Mouse (Mus musculus) limb, embryonic 15.5 days (tissue): ENCODE measurements around the gene Dock2. TPM values are rescaled to one million over a fixed set of nuclear protein-coding genes. Genes with fewer than 3 reads are reported as not detected.

ENCODE experiments used
- ATAC-seq: fragments of 200-750 bp; cut with Nextera tagmentation; 2 replicates; pipeline ENCODE4 v1.8.0; 2017; ENCODE audit warnings: low read depth, moderate TSS enrichment; ENCODE audit not compliant: insufficient number of reproducible peaks, low FRiP score, low TSS enrichment
- H3K27ac ChIP-seq: fragments of 300-500 bp; sonication (generic); 2 replicates; pipeline ENCODE4 v1.5.1; 2015; ENCODE audit warnings: moderate library complexity, mild to moderate bottlenecking, inconsistent platforms
- H3K27me3 ChIP-seq: fragments of 300-500 bp; sonication (generic); 2 replicates; pipeline ENCODE4 v1.6.1; 2015; ENCODE audit warnings: inconsistent platforms
- H3K36me3 ChIP-seq: fragments of 300-500 bp; sonication (generic); 2 replicates; pipeline ENCODE4 v1.6.1; 2015; ENCODE audit warnings: inconsistent platforms
- H3K4me1 ChIP-seq: fragments of 300-500 bp; sonication (generic); 2 replicates; pipeline ENCODE4 v1.6.1; 2015; ENCODE audit warnings: inconsistent platforms
- H3K4me2 ChIP-seq: fragments of 300-500 bp; sonication (generic); 2 replicates; pipeline ENCODE4 v1.6.1; 2015; ENCODE audit warnings: mild to moderate bottlenecking, inconsistent platforms
- H3K4me3 ChIP-seq: fragments of 300-500 bp; sonication (generic); 2 replicates; pipeline ENCODE4 v1.5.1; 2015; ENCODE audit warnings: mild to moderate bottlenecking, inconsistent platforms
- H3K9ac ChIP-seq: fragments of 300-500 bp; sonication (generic); 2 replicates; pipeline ENCODE4 v1.6.1; 2015; ENCODE audit warnings: inconsistent platforms
- H3K9me3 ChIP-seq: fragments of 300-500 bp; sonication (generic); 2 replicates; pipeline ENCODE4 v1.6.1; 2016; ENCODE audit warnings: inconsistent platforms
- WGBS: fragments of 180-500 bp; shearing (Covaris S2); methylation state at CpG from one replicate; pipeline ENCODE4 v1.1.7; 2015; 5-methylcytosine and 5-hydroxymethylcytosine counted together
- polyA plus RNA-seq: library from polyadenylated mRNA; unstranded; fragments of >200 nt; fragmentation: Nextera tagmentation; extraction: Ambion mirVana; gene quantifications from 2 replicates; pipeline ENCODE4 v1.2.1, GENCODE M21; 2015

The Dock2 gene
- polyA plus RNA-seq, 1 experiment from 2014 or later, result 2.6 TPM

DNA sequence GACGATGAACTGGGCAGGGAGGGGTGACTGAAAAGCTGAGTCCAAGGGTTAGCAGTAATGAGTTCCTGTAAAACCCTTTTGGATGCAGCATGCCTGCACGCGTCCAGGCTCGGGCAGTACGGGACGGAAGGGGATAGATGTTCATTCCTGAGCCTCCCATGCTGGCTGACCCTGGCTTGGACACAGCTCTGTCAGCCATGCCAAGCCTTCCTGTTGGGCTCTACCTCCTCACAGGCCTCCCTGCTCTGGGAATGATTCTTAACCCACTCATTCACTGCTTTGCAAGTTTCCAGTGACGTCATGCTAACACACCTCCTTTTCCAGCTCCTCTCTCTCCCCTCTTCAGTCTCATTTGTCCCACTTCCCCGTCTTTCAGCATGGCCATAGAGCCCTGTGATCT is 460.0 kb downstream of the Dock2 start:
- Histone ChIP-seq H3K27ac (no peak overlapping the region), H3K4me1 (peaks cover 6% of the 10 kb centered on the region), H3K9ac (no peak overlapping the region), H3K4me2 (no peak overlapping the region), H3K9me3 (no peaks in the 10 kb centered on the region), H3K36me3 (no peaks in the 10 kb centered on the region), H3K4me3 (no peak overlapping the region), H3K27me3 (no peaks in the 10 kb centered on the region)
- 51% methylated on average over 8 of the region's 8 CpGs for WGBS
- ATAC-seq, result no peak

DNA sequence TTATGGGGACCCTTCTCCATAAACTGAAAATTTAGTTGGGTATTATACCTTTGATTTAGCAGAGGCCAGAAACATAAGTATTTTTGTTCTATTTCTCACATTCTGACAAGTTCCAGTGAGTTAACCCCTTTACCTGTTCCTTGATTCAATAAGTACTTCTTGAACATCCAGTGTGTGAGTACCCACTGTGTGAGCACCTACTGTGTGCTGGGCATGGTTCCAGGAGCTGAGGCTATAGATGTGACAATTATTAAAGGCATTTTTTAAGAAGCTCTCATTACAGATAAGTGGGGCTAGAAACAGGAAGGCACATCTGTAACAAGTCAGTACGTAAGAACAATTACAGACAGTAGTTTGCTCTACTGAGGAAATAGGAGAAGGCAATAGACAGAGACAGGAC is 464.4 kb downstream of the Dock2 start:
- no peak overlapping the region for H3K9ac ChIP-seq
- no peak overlapping the region for H3K4me2 ChIP-seq
- H3K4me3 ChIP-seq, result no peak overlapping the region
- H3K9me3 ChIP-seq, result no peaks in the 10 kb centered on the region
- H3K4me1 ChIP-seq, result peaks cover 12% of the 10 kb centered on the region
- WGBS, result 53% methylated on average over 1 of the region's 1 CpGs
- H3K27ac ChIP-seq, result no peak overlapping the region
- no peaks in the 10 kb centered on the region for H3K27me3 ChIP-seq
- no peaks in the 10 kb centered on the region for H3K36me3 ChIP-seq
- ATAC-seq, result no peak

DNA sequence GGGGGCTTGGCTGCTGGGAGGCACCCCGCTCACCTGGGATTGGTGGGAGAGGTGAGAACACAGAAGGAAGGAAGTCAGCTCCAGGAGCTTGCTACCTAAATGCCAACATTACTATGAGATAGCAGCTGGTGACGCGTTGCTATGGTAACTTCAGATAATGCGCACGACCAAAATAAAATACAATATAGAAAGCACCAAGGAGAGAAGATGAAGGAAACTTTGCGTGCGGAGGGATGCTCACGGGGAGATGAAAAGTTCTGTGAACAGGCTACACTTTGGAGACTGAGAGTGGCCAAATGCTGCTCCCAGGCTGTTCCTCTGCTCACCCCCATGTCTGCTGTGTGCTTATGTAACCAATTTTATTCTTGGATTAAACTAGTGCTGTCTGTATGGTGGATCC is 466.7 kb downstream of the Dock2 start:
- Histone ChIP-seq H3K9me3 (no peaks in the 10 kb centered on the region), H3K4me2 (no peak overlapping the region), H3K27me3 (no peaks in the 10 kb centered on the region), H3K4me3 (no peak overlapping the region), H3K4me1 (0 out of 2 replicates have a peak, but pooled peaks cover 5% of the 10 kb centered on the region), H3K27ac (no peak overlapping the region), H3K36me3 (no peaks in the 10 kb centered on the region), H3K9ac (no peak overlapping the region)
- ATAC-seq, result no peak
- 78% methylated on average over 8 of the region's 8 CpGs for WGBS

DNA sequence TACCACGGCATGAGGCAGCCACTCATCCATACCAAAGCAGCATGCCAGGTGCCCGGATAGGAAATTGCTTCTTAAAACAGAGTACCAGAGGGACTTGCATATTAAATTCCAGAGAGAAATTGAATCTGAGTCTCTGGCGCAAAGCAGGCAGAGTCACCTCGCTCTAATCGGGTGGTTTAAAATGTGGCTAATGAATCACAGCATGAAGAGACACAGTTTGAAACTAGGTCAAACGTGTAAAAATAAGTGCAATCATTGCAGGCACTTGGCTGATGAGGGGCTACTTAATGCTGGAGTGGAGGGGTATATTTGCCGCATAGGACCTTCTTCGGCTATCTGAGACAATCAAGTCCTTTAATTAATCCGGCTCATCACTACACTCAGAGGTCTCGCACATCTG is 467.5 kb downstream of the Dock2 start:
- WGBS, result 45% methylated on average over 10 of the region's 10 CpGs
- Histone ChIP-seq H3K27me3 (no peaks in the 10 kb centered on the region), H3K4me2 (no peak overlapping the region), H3K9me3 (no peaks in the 10 kb centered on the region), H3K9ac (no peak overlapping the region), H3K4me3 (no peak overlapping the region), H3K27ac (no peak overlapping the region), H3K36me3 (no peaks in the 10 kb centered on the region), H3K4me1 (0 out of 2 replicates have a peak, but pooled peaks cover 5% of the 10 kb centered on the region)
- no peak for ATAC-seq

DNA sequence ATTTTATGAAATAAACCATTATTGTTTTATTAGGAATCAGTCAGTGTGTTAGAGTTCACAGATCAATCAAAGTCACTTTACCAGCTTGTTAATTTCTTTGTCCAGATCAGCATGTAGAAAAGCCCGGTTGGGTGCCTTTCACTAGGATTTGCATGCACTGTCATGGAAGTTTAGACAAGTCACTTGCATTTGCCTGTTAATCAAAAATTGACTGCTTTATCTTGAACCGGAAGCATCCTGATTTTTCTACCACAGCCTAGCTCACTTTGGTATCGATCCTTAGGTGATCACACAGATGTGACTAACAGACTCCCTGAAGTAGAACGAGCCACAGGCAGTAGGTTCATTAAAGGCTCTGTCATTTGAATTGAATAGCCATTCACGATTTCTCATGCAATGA is 468.3 kb downstream of the Dock2 start:
- Histone ChIP-seq H3K27ac (no peak overlapping the region), H3K9ac (no peak overlapping the region), H3K4me2 (peak overlapping the region; percentile 47; the same call in 1 of the 2 replicates), H3K27me3 (no peaks in the 10 kb centered on the region), H3K4me1 (0 out of 2 replicates have a peak, but pooled peaks cover 5% of the 10 kb centered on the region), H3K9me3 (no peaks in the 10 kb centered on the region), H3K4me3 (no peak overlapping the region; the same call in 1 of the 2 replicates), H3K36me3 (no peaks in the 10 kb centered on the region)
- ATAC-seq, result no peak
- WGBS, result 29% methylated on average over 5 of the region's 5 CpGs

DNA sequence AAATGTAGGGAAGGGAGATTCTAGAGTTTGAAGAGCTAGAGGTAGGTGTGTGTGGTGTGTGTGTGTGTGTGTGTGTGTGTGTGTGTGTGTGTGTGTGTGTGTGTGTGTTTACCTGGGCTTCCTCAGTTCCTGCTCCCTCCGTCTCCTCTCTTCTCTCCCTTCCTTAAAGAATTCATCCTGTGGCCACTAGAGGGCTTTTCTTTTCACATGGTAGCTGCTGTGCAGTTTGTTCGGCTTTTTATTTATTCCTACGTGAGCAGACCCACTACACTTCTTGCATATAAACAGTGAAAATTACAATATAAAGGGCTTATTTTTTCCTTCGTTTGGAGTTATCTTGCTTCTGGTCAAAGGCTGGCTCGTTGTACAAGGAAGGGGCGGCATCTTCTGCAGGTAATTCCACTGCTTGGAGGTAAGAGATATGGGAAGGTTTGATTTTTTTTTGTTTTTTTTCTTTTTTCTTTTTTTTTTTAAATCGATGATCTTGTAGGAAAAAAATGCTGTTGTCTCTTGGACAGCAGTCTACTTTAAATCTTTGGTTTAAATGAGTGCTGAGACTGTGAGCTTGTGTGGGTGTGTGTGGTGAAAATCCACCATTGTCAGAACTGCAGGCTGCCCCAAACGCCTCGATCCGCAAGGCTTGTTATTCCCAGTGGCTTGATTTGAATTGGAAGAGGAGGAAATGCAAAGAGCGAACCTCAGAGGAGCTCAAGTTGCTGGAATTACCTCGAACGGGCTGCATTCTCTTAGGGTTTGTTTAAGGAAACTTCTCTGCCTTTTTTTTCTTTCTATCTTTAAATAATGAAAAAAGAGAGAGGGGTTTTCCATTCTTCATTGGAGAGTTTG is 468.9 kb downstream of the Dock2 start, which contains the start of gene Fam196b:
Gene Fam196b (plus strand): TSS at position 289 of the 846 bp plus-strand sequence.
- Histone ChIP-seq H3K9me3 (no peaks in the 10 kb centered on the region), H3K9ac (no peak within 1 kb of the TSS), H3K4me2 (peak within 1 kb of the TSS; percentile 47), H3K36me3 (no peaks in the 10 kb centered on the region), H3K27ac (no peak within 1 kb of the TSS), H3K4me3 (peak within 1 kb of the TSS; percentile 33), H3K27me3 (no peaks in the 10 kb centered on the region), H3K4me1 (0 out of 2 replicates have a peak, but pooled peaks cover 5% of the 10 kb centered on the region)
- WGBS, result 4% methylated on average over 13 of the region's 13 CpGs
- ATAC-seq, result no peak

DNA sequence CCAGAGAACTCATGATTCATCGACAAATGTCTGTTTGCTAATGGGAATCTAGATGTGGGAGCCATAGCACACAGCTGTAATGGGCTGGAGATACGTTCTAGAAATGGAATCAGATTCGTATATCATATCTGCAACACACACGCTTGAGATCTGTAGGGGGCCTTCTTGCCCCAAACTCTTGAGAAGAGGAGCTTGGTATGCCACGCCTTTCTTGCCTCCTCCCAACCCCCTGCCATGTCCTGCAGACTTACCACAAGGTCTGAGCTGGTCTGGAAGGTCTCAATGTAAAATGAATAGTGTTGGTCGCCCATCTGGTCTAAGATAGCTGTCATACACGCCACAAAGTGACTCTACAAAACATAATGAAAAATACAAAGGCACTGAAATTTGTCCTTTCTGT is 471.5 kb downstream of the Dock2 start:
- H3K27me3 ChIP-seq, result no peaks in the 10 kb centered on the region
- WGBS, result 67% methylated on average over 7 of the region's 7 CpGs

DNA sequence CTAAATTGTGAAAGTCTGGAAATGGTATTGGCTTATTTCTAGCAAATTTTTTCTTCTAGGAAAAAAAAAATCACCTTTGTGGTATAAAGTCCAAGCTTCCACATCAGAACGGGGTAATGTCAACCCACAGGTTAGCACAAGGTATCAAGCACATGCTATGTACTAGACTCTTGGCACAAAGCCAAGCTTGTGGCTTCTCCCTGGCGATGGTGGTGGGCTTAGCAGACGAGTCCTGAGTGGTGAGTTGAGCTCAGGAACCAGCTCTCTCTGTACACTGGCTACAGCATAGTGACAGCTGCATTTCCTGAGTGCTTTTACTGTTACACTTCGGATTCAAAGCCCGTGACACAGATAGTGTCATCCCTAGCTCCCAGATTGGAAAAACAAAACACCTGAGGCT is 472.0 kb downstream of the Dock2 start:
- no peak overlapping the region for H3K4me2 ChIP-seq
- H3K27me3 ChIP-seq, result no peaks in the 10 kb centered on the region
- no peak overlapping the region for H3K9ac ChIP-seq
- H3K36me3 ChIP-seq, result no peaks in the 10 kb centered on the region
- no peaks in the 10 kb centered on the region for H3K9me3 ChIP-seq
- H3K4me1 ChIP-seq, result 0 out of 2 replicates have a peak, but pooled peaks cover 5% of the 10 kb centered on the region
- H3K4me3 ChIP-seq, result no peak overlapping the region
- no peak for ATAC-seq
- H3K27ac ChIP-seq, result no peak overlapping the region
- WGBS, result 45% methylated on average over 5 of the region's 5 CpGs

More for the DNA sequence above, 471.5 kb downstream of the Dock2 start:
- no peak overlapping the region for H3K4me2 ChIP-seq
- H3K9me3 ChIP-seq, result no peaks in the 10 kb centered on the region
- H3K36me3 ChIP-seq, result no peaks in the 10 kb centered on the region
- H3K4me3 ChIP-seq, result no peak overlapping the region
- H3K27ac ChIP-seq, result no peak overlapping the region
- no peak for ATAC-seq
- no peak overlapping the region for H3K9ac ChIP-seq
- H3K4me1 ChIP-seq, result 0 out of 2 replicates have a peak, but pooled peaks cover 5% of the 10 kb centered on the region

DNA sequence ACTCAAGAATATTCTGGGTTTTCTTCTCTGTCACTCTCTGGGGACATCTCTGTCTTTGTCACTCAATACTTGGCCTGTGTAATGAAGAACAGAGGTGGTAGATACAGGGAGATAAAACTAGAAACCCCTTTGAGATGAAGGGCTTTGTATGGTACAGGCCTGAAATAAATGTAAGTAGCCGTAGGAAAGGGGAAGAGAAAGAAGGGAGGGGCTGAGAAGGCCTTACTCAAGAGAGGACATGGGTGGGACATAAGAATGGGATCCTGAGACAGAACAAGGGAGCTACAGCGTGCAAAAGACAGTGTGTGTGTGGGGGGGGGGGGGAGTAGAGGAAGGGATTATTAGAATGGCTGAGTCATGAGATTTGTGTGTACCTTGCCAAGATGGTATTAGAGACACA is 474.3 kb downstream of the Dock2 start:
- Histone ChIP-seq H3K36me3 (no peaks in the 10 kb centered on the region), H3K9me3 (no peaks in the 10 kb centered on the region), H3K27me3 (no peaks in the 10 kb centered on the region), H3K4me1 (no peaks in the 10 kb centered on the region), H3K9ac (no peak overlapping the region), H3K4me2 (no peak overlapping the region), H3K4me3 (no peak overlapping the region), H3K27ac (no peak overlapping the region)
- no peak for ATAC-seq
- WGBS, result 66% methylated on average over 2 of the region's 2 CpGs

DNA sequence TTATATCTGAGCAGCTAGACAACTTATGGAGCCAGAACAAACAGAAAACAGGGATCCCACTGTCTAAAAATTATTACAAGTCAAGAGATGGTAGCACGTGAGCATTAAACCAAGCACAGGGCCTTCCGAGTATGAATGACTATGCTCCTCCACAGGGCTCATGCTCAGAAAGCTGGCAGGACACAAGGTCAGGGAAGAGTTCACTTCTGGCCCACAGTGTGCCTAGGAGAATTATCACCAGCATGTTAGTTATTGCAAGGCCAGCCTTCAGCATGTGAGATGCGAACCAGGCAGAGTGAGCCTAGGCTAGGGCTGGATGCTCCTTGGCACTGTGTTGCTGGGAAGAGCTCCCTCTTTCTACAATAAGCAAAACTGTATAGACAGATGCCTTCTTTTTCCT is 475.0 kb downstream of the Dock2 start:
- no peak for ATAC-seq
- 90% methylated on average over 3 of the region's 3 CpGs for WGBS
- no peak overlapping the region for H3K27ac ChIP-seq
- H3K4me2 ChIP-seq, result no peak overlapping the region
- H3K4me3 ChIP-seq, result no peak overlapping the region
- H3K9ac ChIP-seq, result no peak overlapping the region
- no peaks in the 10 kb centered on the region for H3K4me1 ChIP-seq
- H3K36me3 ChIP-seq, result no peaks in the 10 kb centered on the region
- no peaks in the 10 kb centered on the region for H3K27me3 ChIP-seq
- H3K9me3 ChIP-seq, result no peaks in the 10 kb centered on the region

DNA sequence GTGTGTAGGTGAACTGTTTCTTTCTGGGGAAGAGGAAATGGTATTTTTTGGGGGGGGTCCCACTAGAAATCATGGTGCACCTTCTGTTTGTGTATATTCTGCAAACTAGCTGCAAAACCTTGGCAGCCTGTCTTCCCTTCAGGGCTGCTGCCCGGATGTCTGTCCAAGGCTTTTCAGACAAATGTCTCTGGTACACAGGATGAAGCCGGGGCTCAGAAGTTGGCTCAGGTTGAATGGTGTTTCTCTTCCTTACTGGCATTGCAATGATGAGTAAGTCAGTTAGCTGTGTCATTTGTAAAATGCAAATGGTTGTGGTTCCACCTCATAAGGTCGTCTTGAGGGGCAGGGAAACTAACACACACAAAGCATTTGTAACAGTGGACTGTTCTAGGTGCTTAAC is 477.5 kb downstream of the Dock2 start:
- H3K27ac ChIP-seq, result no peak overlapping the region
- H3K36me3 ChIP-seq, result no peaks in the 10 kb centered on the region
- H3K4me3 ChIP-seq, result no peak overlapping the region
- H3K4me1 ChIP-seq, result no peaks in the 10 kb centered on the region
- WGBS, result 72% methylated on average over 3 of the region's 3 CpGs
- no peaks in the 10 kb centered on the region for H3K27me3 ChIP-seq
- H3K9me3 ChIP-seq, result no peaks in the 10 kb centered on the region
- H3K9ac ChIP-seq, result no peak overlapping the region
- ATAC-seq, result no peak
- no peak overlapping the region for H3K4me2 ChIP-seq

DNA sequence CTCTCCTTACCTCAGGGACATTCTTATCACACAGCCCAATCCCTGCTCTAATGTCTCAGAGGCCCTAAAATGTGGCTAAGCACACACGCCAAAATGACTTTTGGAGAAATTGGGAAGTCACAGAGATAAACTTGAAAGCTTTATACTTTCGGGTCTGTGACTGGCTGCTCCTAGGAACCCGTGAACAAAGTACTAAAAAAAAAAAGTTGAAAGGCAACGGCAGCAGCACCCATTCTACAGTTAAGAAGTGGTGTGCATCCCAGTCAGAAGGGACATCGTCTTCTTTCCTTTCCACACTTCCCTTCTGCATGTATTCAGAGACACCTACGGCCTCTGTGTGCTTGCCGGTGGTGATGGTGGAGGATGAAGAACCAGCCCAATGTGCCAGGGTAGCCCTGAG is 483.6 kb downstream of the Dock2 start:
- no peak overlapping the region for H3K9ac ChIP-seq
- H3K27me3 ChIP-seq, result no peaks in the 10 kb centered on the region
- no peak overlapping the region for H3K4me3 ChIP-seq
- no peak for ATAC-seq
- no peak overlapping the region for H3K27ac ChIP-seq
- H3K4me2 ChIP-seq, result no peak overlapping the region
- 85% methylated on average over 7 of the region's 7 CpGs for WGBS
- H3K36me3 ChIP-seq, result no peaks in the 10 kb centered on the region
- H3K9me3 ChIP-seq, result no peaks in the 10 kb centered on the region
- no peaks in the 10 kb centered on the region for H3K4me1 ChIP-seq
